Mouse (Mus musculus): ENCODE measurements at regions not wholly inside any gene's neighbourhood (a gene's known extent, or its start where the extent isn't known, plus 50 kb on each side); places are given as distances from the start of the nearest gene placed in this dataset.

DNA sequence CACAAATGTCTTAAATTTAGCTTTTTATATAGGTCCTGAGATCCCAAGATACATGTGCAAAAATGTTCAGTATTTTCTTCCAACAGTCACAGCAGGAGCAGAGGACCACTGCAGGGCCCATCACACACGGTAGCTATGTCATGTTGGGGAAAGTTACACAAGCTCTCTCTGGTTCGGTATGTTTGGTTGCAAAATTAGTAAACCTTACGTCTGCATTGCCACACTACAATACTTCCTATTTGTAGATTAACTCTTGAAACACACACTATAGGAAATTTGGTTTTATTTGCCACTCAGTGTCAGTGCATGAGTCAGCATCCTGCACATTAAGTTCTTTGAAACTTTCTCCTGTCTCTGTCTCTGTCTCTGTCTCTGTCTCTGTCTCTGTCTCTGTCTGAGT lies 82.0 kb downstream of the Cth start:
- Histone ChIP-seq H3K4me3 (no peak overlapping the region), H3K27me3 (ENCODE audit: insufficient read depth, poor library complexity, severe bottlenecking) (no peaks in the 10 kb centered on the region), H3K9me3 (no peaks in the 10 kb centered on the region), H3K4me1 (peaks cover 4% of the 10 kb centered on the region; the same call in 1 of the 2 replicates), H3K27ac (no peak overlapping the region), H3K36me3 (no peaks in the 10 kb centered on the region)
- 79% methylated on average over 3 of the region's 3 CpGs for WGBS
- DNase-seq (ENCODE audit: low spot score): no peak

DNA sequence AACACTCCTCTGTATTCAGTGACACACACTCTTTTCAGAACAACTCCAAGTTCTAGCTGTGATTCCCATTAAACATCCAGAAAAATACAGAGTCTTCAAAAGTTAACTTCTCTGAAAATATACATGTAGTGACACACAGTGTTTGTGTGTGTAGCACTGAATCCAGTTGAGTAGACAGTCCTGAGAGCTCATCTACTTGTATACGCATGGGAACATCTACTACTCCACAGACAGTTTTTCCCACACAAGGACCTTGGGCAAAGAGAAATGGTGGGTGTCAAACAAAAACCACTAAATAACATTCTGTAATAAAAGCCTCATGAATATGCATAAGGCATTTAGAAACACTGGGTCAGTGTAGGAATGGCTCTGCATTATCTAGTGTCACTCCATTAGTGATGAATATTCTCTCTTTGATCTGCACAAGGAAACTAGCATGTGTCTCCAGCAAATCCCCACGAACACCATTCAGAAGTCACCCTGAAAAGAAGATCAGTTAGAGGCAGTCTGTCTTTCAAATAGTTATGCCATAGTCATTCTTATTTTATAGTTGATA lies 83.6 kb downstream of the Cth start:
- H3K36me3 ChIP-seq: no peaks in the 10 kb centered on the region
- no peak overlapping the region for H3K27ac ChIP-seq
- peaks cover 4% of the 10 kb centered on the region; the same call in 1 of the 2 replicates for H3K4me1 ChIP-seq
- no peaks in the 10 kb centered on the region for H3K9me3 ChIP-seq
- H3K27me3 ChIP-seq (ENCODE audit: insufficient read depth, poor library complexity, severe bottlenecking): no peaks in the 10 kb centered on the region
- DNase-seq (ENCODE audit: low spot score): no peak
- whole genome bisulfite sequencing: 75% methylated on average over 2 of the region's 2 CpGs
- no peak overlapping the region for H3K4me3 ChIP-seq

DNA sequence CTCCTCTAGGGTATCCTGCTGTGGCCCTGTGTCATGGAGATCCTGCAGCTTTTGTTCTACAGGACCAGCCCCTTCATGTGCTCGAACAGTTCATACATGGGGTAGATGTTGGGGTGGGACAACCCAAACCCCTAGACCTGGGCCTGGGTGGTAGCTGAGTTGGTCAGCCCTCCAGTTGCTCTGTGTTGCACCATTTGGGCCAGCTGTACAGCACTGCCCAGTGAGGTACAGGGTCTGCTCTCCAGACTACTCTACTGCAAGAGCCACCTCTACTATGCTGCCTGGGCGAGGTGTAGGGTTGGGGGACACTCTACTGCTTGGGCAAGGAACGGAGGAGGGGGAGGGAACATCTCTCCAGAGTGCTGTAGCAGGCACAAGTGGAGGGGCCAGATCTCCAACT lies 120.6 kb downstream of the Cth start:
- 62% methylated on average over 3 of the region's 3 CpGs for WGBS
- DNase-seq (ENCODE audit: low spot score): no peak
- H3K9me3 ChIP-seq: no peaks in the 10 kb centered on the region
- H3K27ac ChIP-seq: no peak overlapping the region
- no peak overlapping the region for H3K4me3 ChIP-seq
- no peaks in the 10 kb centered on the region for H3K4me1 ChIP-seq
- no peaks in the 10 kb centered on the region for H3K36me3 ChIP-seq
- no peaks in the 10 kb centered on the region for H3K27me3 ChIP-seq (ENCODE audit: insufficient read depth, poor library complexity, severe bottlenecking)

DNA sequence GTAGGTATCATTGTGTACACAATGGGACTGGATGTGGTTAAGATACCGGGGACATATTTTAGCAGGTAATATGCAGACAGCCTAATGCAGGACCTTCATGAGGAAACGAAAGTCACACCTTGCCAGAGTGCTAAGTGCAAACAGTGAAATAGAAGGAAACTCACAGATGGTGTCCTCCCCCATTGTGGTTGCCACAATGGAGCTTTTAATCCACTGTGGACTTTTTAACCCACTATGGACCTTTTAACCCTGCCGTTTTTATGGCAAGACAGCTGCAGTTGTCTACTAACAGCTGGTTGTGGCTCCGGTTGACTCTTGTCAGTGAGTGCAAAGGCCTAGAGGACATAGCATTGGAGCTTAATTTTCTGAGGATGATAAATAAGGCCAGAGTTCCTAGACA lies 121.5 kb downstream of the Cth start:
- DNase-seq (ENCODE audit: low spot score): no peak
- Histone ChIP-seq H3K27ac (no peak overlapping the region), H3K36me3 (no peaks in the 10 kb centered on the region), H3K4me3 (no peak overlapping the region), H3K9me3 (no peaks in the 10 kb centered on the region), H3K27me3 (ENCODE audit: insufficient read depth, poor library complexity, severe bottlenecking) (no peaks in the 10 kb centered on the region), H3K4me1 (no peaks in the 10 kb centered on the region)
- WGBS: 78% methylated on average over 4 of the region's 4 CpGs

DNA sequence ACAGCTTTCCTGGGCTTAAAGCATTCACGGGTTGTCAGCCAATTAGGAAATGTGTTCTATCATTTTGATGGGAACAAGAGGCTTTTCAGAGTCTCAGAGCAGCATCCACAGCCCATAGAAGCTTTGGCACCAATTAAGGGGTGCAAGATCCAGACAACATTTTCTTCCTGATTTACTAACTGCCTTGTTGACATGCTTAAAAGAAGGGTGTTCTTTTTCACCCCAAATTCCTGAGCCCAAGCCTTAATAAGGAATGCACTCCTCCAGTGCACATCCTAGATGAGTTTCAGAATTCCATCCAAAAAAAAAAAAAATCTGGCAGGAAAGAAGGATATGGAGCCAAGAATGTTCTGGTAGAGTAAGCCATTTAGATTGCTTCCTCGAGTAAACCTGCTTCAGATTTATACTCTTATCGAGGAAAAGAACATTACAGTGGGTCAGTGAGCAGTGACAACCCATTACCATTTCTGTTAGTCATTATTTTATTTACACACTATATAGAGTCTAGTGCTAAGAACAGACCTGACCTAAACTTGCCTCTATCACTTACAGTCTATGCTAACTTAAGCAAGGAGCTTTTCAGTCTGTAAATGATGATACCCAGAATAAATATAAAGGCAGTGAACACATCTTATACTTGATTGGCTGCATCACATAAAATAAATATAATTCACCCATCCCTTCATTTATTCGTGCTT lies 137.2 kb downstream of the Cth start:
- no peaks in the 10 kb centered on the region for H3K36me3 ChIP-seq
- 62% methylated on average over 4 of the region's 4 CpGs for WGBS
- no peak for DNase-seq (ENCODE audit: low spot score)

GRCm38 (mm10) chr3:157781071-157781470 lies 143.8 kb downstream of the Cth start:
- Histone ChIP-seq H3K36me3 (no peaks in the 10 kb centered on the region), H3K4me3 (no peak overlapping the region), H3K27me3 (ENCODE audit: insufficient read depth, poor library complexity, severe bottlenecking) (no peaks in the 10 kb centered on the region), H3K9me3 (no peaks in the 10 kb centered on the region), H3K4me1 (0 out of 2 replicates have a peak, but pooled peaks cover 3% of the 10 kb centered on the region), H3K27ac (no peak overlapping the region)
- no peak for DNase-seq (ENCODE audit: low spot score)
- WGBS: 52% methylated on average over 4 of the region's 4 CpGs

More for the DNA sequence above, 137.2 kb downstream of the Cth start:
- H3K27ac ChIP-seq: no peak overlapping the region
- H3K27me3 ChIP-seq (ENCODE audit: insufficient read depth, poor library complexity, severe bottlenecking): no peaks in the 10 kb centered on the region
- H3K4me3 ChIP-seq: no peak overlapping the region
- no peaks in the 10 kb centered on the region for H3K9me3 ChIP-seq
- no peaks in the 10 kb centered on the region for H3K4me1 ChIP-seq

DNA sequence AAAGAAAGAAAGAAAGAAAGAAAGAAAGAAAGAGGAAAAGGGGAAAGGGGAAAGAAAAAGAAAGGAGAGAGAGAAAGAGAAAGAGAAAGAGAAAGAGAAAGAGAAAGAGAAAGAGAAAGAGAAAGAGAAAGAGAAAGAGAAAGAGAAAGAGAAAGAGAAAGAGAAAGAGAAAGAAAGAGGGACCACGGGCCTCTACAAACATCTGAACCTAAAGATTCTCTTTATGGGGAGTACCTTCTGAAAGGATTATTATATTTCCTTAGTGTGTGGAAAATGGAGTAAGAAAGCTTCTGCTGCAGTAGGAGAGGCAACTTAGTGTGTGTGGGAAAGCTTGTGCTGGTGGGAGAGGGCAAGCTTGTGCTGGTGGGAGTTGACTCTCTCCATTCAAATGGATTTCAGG lies 147.1 kb downstream of the Cth start:
- WGBS: 88% methylated on average over 1 of the region's 1 CpGs
- no peak overlapping the region for H3K4me3 ChIP-seq
- H3K27me3 ChIP-seq (ENCODE audit: insufficient read depth, poor library complexity, severe bottlenecking): no peaks in the 10 kb centered on the region
- DNase-seq (ENCODE audit: low spot score): no peak
- H3K4me1 ChIP-seq: 0 out of 2 replicates have a peak, but pooled peaks cover 3% of the 10 kb centered on the region
- H3K9me3 ChIP-seq: no peaks in the 10 kb centered on the region
- no peaks in the 10 kb centered on the region for H3K36me3 ChIP-seq
- H3K27ac ChIP-seq: no peak overlapping the region

GRCm38 (mm10) chr3:157763487-157764199 lies 161.2 kb downstream of the Cth start:
- 39% methylated on average over 6 of the region's 6 CpGs for WGBS
- Histone ChIP-seq H3K36me3 (no peaks in the 10 kb centered on the region), H3K4me3 (no peak overlapping the region), H3K4me1 (peaks cover 8% of the 10 kb centered on the region; the same call in 1 of the 2 replicates), H3K27ac (peak overlapping the region; percentile 22; the same call in 1 of the 2 replicates), H3K27me3 (ENCODE audit: insufficient read depth, poor library complexity, severe bottlenecking) (no peaks in the 10 kb centered on the region), H3K9me3 (no peaks in the 10 kb centered on the region)
- no peak for DNase-seq (ENCODE audit: low spot score)

- no peak overlapping the region for H3K4me3 ChIP-seq
- H3K4me1 ChIP-seq: peaks cover 8% of the 10 kb centered on the region; the same call in 1 of the 2 replicates
- no peak overlapping the region for H3K27ac ChIP-seq
- no peaks in the 10 kb centered on the region for H3K9me3 ChIP-seq
- WGBS: 88% methylated on average over 1 of the region's 1 CpGs
- H3K36me3 ChIP-seq: no peaks in the 10 kb centered on the region
- DNase-seq (ENCODE audit: low spot score): no peak
- no peaks in the 10 kb centered on the region for H3K27me3 ChIP-seq (ENCODE audit: insufficient read depth, poor library complexity, severe bottlenecking)
Measured at GRCm38 (mm10) chr3:157759856-157760255, 165.0 kb downstream of the Cth start.

DNA sequence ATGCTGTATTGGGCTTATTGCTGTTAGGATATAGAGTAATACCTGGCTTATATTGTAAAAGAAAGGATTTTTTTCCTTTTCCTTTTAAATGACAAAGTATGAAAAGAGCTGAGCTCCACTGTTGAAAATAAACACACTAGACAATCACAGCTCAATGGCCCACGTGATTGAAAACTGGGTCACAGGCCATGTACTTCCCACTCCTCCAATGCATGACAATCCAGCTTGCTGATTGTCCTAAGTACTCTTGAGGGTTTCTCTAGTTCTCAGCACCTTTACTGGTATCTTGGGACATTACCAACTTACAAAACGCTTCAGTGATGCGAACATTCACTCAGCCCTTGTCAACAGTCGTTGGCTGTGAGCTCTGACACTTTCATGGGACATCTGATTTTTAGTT lies 170.1 kb downstream of the Cth start:
- DNase-seq (ENCODE audit: low spot score): no peak
- no peaks in the 10 kb centered on the region for H3K4me1 ChIP-seq
- H3K4me3 ChIP-seq: no peak overlapping the region
- no peak overlapping the region for H3K27ac ChIP-seq
- H3K9me3 ChIP-seq: no peaks in the 10 kb centered on the region
- no peaks in the 10 kb centered on the region for H3K27me3 ChIP-seq (ENCODE audit: insufficient read depth, poor library complexity, severe bottlenecking)
- no peaks in the 10 kb centered on the region for H3K36me3 ChIP-seq
- WGBS: 45% methylated on average over 4 of the region's 4 CpGs

DNA sequence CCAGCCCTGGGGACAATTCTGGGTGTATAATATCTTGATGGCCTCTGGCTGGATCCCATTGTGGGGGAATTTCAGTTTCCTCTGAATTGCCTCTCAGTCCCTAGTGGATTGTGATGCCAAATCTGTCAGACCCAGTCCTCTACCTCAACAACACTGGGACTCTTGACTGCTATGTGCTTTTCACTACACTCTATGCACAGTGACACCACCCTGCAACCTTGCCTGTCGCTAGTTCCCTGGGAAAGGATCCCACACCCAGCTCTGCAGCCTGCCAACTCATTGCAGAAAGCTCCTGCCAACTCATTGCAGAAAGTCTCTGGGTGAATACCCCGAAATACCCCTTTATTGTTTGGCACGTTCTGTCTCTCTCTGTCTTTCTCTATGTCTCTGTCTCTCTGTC lies 174.6 kb downstream of the Cth start:
- 86% methylated on average over 3 of the region's 3 CpGs for WGBS
- no peak for DNase-seq (ENCODE audit: low spot score)

DNA sequence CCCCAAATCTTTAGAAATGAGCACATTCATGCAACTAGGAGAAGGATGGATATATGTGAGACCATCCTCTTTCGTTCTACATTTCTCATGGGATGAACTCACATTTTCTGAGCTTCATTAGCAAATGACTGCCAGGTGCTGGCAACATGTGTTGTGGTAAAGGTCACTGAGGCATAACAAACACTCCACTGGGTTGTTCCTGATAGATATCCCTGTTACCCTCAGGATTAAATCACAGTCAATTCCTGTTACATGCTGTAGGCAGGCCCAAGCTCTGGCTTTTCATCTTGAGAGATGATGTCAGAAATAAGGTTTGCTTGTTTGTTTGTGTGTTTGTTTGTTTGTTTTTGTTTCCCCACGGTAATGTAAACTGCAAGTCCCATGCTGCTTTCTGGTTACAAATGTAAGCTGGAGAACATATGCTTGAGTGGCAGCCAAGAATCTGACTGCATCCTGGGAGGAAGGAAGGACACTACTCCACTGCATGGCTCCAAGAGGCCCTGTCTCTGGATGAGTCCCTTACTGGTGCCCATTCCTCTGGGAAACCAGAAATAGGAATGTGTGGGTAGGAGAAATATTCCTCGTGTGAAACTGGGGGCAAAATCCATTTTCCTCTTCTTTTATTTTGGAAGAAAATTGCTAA lies 176.4 kb downstream of the Cth start:
- H3K9me3 ChIP-seq: no peaks in the 10 kb centered on the region
- no peaks in the 10 kb centered on the region for H3K4me1 ChIP-seq
- no peaks in the 10 kb centered on the region for H3K27me3 ChIP-seq (ENCODE audit: insufficient read depth, poor library complexity, severe bottlenecking)
- no peaks in the 10 kb centered on the region for H3K36me3 ChIP-seq
- no peak overlapping the region for H3K4me3 ChIP-seq
- no peak for DNase-seq (ENCODE audit: low spot score)
- H3K27ac ChIP-seq: no peak overlapping the region
- WGBS: 72% methylated on average over 3 of the region's 3 CpGs

More for the DNA sequence above, 174.6 kb downstream of the Cth start:
- H3K27ac ChIP-seq: no peak overlapping the region
- H3K27me3 ChIP-seq (ENCODE audit: insufficient read depth, poor library complexity, severe bottlenecking): no peaks in the 10 kb centered on the region
- no peaks in the 10 kb centered on the region for H3K9me3 ChIP-seq
- no peaks in the 10 kb centered on the region for H3K4me1 ChIP-seq
- no peak overlapping the region for H3K4me3 ChIP-seq
- no peaks in the 10 kb centered on the region for H3K36me3 ChIP-seq

DNA sequence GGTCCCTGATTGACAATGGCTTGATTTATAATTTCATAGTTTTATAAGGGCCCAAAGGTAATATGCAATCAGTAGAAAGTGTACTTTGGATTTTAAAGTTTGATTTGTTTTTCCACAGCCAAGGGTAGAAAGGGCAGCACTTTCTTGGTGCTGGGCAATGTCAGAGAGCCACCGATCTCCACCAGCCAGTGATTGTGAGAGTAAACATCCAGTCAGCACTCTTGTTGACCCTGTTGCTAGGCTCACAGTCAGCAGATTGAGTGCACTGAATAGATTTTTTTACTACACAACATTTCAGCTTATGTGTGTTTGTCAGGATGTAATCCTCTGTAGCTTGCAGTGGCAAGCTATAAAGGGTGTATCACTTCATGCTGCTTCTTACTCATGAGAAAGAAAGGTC lies 176.3 kb downstream of the Ptger3 start:
- Histone ChIP-seq H3K27me3 (ENCODE audit: insufficient read depth, poor library complexity, severe bottlenecking) (no peaks in the 10 kb centered on the region), H3K27ac (no peak overlapping the region), H3K4me1 (peaks cover 11% of the 10 kb centered on the region; the same call in 1 of the 2 replicates), H3K9me3 (no peaks in the 10 kb centered on the region), H3K36me3 (no peaks in the 10 kb centered on the region), H3K4me3 (no peak overlapping the region)
- 64% methylated on average over 1 of the region's 1 CpGs for WGBS
- no peak for DNase-seq (ENCODE audit: low spot score)
